Mouse (Mus musculus) heart, adult 2 months (tissue): ENCODE measurements around the gene Fcf1.

Source experiments
- CTCF ChIP-seq: fragments of 200-600 bp; IDR thresholded peaks from 2 replicates; pipeline ENCODE4 v1.8.1; 2022; ENCODE audit warnings: antibody characterized with exemption, mild to moderate bottlenecking, moderate library complexity
- EP300 ChIP-seq: fragments of 200-500 bp; IDR thresholded peaks from 2 replicates; pipeline ENCODE4 v1.6.1; 2011; ENCODE audit warnings: low read depth, low read length, control low read depth; ENCODE audit not compliant: insufficient read depth
- POLR2A ChIP-seq: fragments of 200-500 bp; IDR thresholded peaks from 2 replicates; pipeline ENCODE4 v1.6.1; 2011; ENCODE audit warnings: mild to moderate bottlenecking, low read depth, low read length, control low read depth; ENCODE audit not compliant: insufficient read depth

- TF ChIP-seq POLR2A (no peak), CTCF (no peak), EP300 (no peak)
These were observed 14.4 kb upstream of the Fcf1 start for GRCm38 (mm10) chr12:84956317-84956716.
